Mouse (Mus musculus) G1E (cell line): ENCODE results near the gene Tmem219.

Source experiments
- CTCF ChIP-seq: IDR thresholded peaks from 2 replicates; pipeline ENCODE4 v1.5.1; 2012; ENCODE audit warnings: low read depth, low read length, inconsistent platforms, mixed read lengths
- GATA1 ChIP-seq: IDR thresholded peaks from 2 replicates; pipeline ENCODE4 v1.6.1; 2012; ENCODE audit warnings: borderline replicate concordance, low read length, inconsistent platforms, mixed read lengths
- POLR2AphosphoS5 ChIP-seq: IDR thresholded peaks from 2 replicates; pipeline ENCODE4 v1.6.1; 2012; ENCODE audit warnings: low read depth, low read length, inconsistent platforms; ENCODE audit not compliant: insufficient replicate concordance
- TAL1 ChIP-seq: conservative IDR thresholded peaks from 2 replicates; pipeline ENCODE4 v1.6.1; 2012; ENCODE audit warnings: low read depth, low read length, inconsistent platforms, mixed read lengths

DNA sequence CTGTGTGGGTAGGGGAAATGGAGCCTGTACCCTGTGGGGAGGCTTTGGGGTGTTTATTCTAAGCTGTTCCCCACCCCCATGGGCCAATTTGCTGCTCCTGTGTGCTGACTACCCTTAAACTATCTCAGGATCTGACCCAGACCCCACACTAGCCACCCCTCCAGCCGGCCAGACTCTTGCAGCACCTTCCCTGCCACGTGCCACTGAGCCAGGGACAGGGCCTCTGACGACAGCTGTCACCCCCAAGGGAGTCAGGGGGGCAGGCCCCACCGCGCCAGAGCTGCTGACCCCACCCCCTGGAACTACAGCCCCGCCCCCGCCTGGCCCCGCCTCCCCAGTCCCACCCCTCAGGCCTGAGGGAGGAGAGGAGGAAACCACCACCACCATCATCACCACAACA is 29.9 kb upstream of the Tmem219 start:
- TF ChIP-seq CTCF, result no peak
- no peak for TF ChIP-seq GATA1
- no peak for TF ChIP-seq POLR2AphosphoS5
- TF ChIP-seq TAL1, result no peak
